In genomic region chr4:154336650-154337049, GRCm38 (mm10) we compare ENCODE assay signal across 7 mouse cellular contexts. TPM values are rescaled to one million over a fixed set of nuclear protein-coding genes. Genes with fewer than 3 reads are reported as not detected.
DNase-seq lines count a peak whose midpoint lies in the region; ATAC-seq lines count a peak whose summit lies in the region.

No protein-coding gene starts in this region.

- intact Hi-C loops in gastrocnemius, postnatal 14 days (cut with DNase I; ENCODE audit: low total_unique reads), result no loop called here

- no peaks in the 10 kb centered on the region for H3K9me3 ChIP-seq in embryonic facial prominence, embryonic 12.5 days

- H3K4me2 ChIP-seq in embryonic facial prominence, embryonic 12.5 days (replicated peaks), result no peak overlapping the region

- 11% methylated on average over 10 of the region's 10 CpGs for WGBS in embryonic facial prominence, embryonic 12.5 days

- peak overlapping the region; percentile 75 for H3K27ac ChIP-seq in embryonic facial prominence, embryonic 12.5 days

- no peaks in the 10 kb centered on the region for H3K27me3 ChIP-seq in embryonic facial prominence, embryonic 12.5 days

- H3K9ac ChIP-seq in embryonic facial prominence, embryonic 12.5 days, result no peak overlapping the region

- peaks cover 23% of the 10 kb centered on the region for H3K36me3 ChIP-seq in embryonic facial prominence, embryonic 12.5 days

- no peak for ATAC-seq in embryonic facial prominence, embryonic 12.5 days (ENCODE audit: insufficient number of reproducible peaks, insufficient read depth, low FRiP score, low TSS enrichment)
- ATAC-seq in megakaryocyte, adult 5-6 weeks (ENCODE audit: poor library complexity, severe bottlenecking), result no peak
- no peak for ATAC-seq in frontal cortex, adult (ENCODE audit: low TSS enrichment)

- DNase-seq in gastrocnemius, postnatal 14 days, result peak; percentile 33
- peak; percentile 40 for DNase-seq in kidney, adult 18-20 months
- peak; percentile 82 for DNase-seq in lung, postnatal 36 days
- DNase-seq in cerebellum, adult 11-12 months, result no peak

- H3K4me1 ChIP-seq in embryonic facial prominence, embryonic 12.5 days, result peaks cover 28% of the 10 kb centered on the region

- H3K4me3 ChIP-seq in embryonic facial prominence, embryonic 12.5 days, result no peak overlapping the region

RNA-seq across cellular contexts. Expression of gene B230104I21Rik, which starts 0.7 kb away (rescaled TPM):
- polyA plus RNA-seq in embryonic facial prominence, embryonic 12.5 days (2016; fragmentation: Nextera tagmentation; extraction: Ambion mirVana), result not detected in 2 replicates
- total RNA-seq in gastrocnemius, postnatal 14 days (2021), result not detected
- not detected in 2 replicates for total RNA-seq in megakaryocyte, adult 5-6 weeks (2015)
- not detected in 2 replicates for total RNA-seq in megakaryocyte, adult 5-6 weeks (2017)

RNA-seq across cellular contexts. Expression of gene Arhgef16, which starts 35.2 kb away (rescaled TPM):
- polyA plus RNA-seq in embryonic facial prominence, embryonic 12.5 days (2016; fragmentation: Nextera tagmentation; extraction: Ambion mirVana), result 6.0 TPM in 2 replicates
- 1 to 10 TPM in 1 of 2 experiments, under 1 TPM in 1; 0.75 to 1.1 TPM for total RNA-seq in gastrocnemius, postnatal 14 days (2021)
- not detected in 2 replicates for total RNA-seq in megakaryocyte, adult 5-6 weeks (2015)
- not detected in 2 replicates for total RNA-seq in megakaryocyte, adult 5-6 weeks (2017)
